Mouse (Mus musculus) lung, embryonic 16.5 days (tissue): ENCODE data around the gene Mff. TPM values are rescaled to one million over a fixed set of nuclear protein-coding genes. Genes with fewer than 3 reads are reported as not detected.

Experiments used
- ATAC-seq: fragments of 200-750 bp; cut with Nextera tagmentation; 2 replicates; pipeline ENCODE4 v1.8.0; 2017; ENCODE audit warnings: low read depth, mild to moderate bottlenecking, moderate library complexity
- H3K27ac ChIP-seq: fragments of 300-500 bp; sonication (generic); 2 replicates; pipeline ENCODE4 v1.5.1; 2014; ENCODE audit warnings: mild to moderate bottlenecking, control low read depth, low read length
- H3K27me3 ChIP-seq: fragments of 300-500 bp; sonication (generic); 2 replicates; pipeline ENCODE4 v1.6.1; 2014; ENCODE audit warnings: low read depth, low read length, mixed read lengths; ENCODE audit not compliant: control insufficient read depth, insufficient read depth
- H3K36me3 ChIP-seq: fragments of 300-500 bp; sonication (generic); 2 replicates; pipeline ENCODE4 v1.6.1; 2014; ENCODE audit warnings: low read length; ENCODE audit not compliant: control insufficient read depth, insufficient read depth
- H3K4me1 ChIP-seq: fragments of 300-500 bp; sonication (generic); replicated peaks from 2 replicates; pipeline ENCODE4 v1.6.1; 2014; ENCODE audit warnings: low read length, mixed read lengths; ENCODE audit not compliant: control insufficient read depth, insufficient read depth
- H3K4me2 ChIP-seq: fragments of 300-500 bp; sonication (generic); 2 replicates; pipeline ENCODE4 v1.6.1; 2014; ENCODE audit warnings: low read depth, low read length, control low read depth
- H3K4me3 ChIP-seq: fragments of 300-500 bp; sonication (generic); 2 replicates; pipeline ENCODE4 v1.5.1; 2014; ENCODE audit warnings: mild to moderate bottlenecking, low read length, control low read depth
- H3K9ac ChIP-seq: fragments of 300-500 bp; sonication (generic); 2 replicates; pipeline ENCODE4 v1.6.1; 2014; ENCODE audit warnings: low read length, control low read depth
- H3K9me3 ChIP-seq: fragments of 300-500 bp; sonication (generic); 2 replicates; pipeline ENCODE4 v1.6.1; 2016; ENCODE audit warnings: low read length; ENCODE audit not compliant: control insufficient read depth
- WGBS: fragments of 180-500 bp; shearing (Covaris S2); extraction: QIAGEN DNeasy Blood & Tissue Kit; methylation state at CpG from one replicate; pipeline ENCODE4 v1.1.7; 2014; 5-methylcytosine and 5-hydroxymethylcytosine counted together
- polyA plus RNA-seq: library from polyadenylated mRNA; unstranded; fragments of >200 nt; fragmentation: Nextera tagmentation; extraction: Ambion mirVana; gene quantifications from 2 replicates; pipeline ENCODE4 v1.2.1, GENCODE M21; 2015

Gene Mff
- 196 and 200 TPM in 2 replicates for polyA plus RNA-seq

GRCm38 (mm10) chr1:82724339-82725025 lies at the start of gene Mff:
Gene Mff (plus strand): TSS chr1:82724890.
- ATAC-seq = peak; percentile 99
- Histone ChIP-seq H3K36me3 (peaks cover 14% of the 10 kb centered on the region; the same call in 1 of the 2 replicates), H3K4me2 (peak within 1 kb of the TSS; percentile 87), H3K27me3 (peaks cover 3% of the 10 kb centered on the region), H3K9ac (peak within 1 kb of the TSS; percentile 96), H3K9me3 (no peaks in the 10 kb centered on the region), H3K27ac (peak within 1 kb of the TSS; percentile 75; the same call in 1 of the 2 replicates), H3K4me1 (peaks cover 8% of the 10 kb centered on the region), H3K4me3 (peak within 1 kb of the TSS; percentile 81)
- WGBS = 10% methylated on average over 38 of the region's 38 CpGs

DNA sequence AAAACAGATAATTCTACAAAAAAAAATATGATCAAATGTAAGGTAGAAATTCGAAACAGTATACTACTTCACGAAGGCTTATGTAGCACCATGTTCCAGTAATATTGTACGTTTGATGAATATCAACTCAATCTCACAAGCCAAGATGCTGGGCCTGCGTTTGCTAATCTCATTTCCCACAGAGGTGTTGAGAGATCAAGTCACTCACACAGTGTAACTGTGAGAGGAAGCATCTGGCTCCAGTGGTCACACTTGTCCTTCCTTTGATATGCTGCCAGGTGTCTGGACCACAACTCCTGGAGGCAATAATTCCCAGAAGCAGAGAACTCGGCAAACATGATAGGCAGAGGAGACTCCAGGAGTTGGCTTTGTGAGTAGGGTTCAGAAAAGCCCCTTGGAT lies 38.4 kb upstream of the Mff start:
- no peak for ATAC-seq
- no peak overlapping the region for H3K9ac ChIP-seq
- H3K4me2 ChIP-seq = no peak overlapping the region
- no peaks in the 10 kb centered on the region for H3K36me3 ChIP-seq
- WGBS = 57% methylated on average over 5 of the region's 5 CpGs
- no peak overlapping the region for H3K4me3 ChIP-seq
- H3K9me3 ChIP-seq = no peaks in the 10 kb centered on the region
- H3K27me3 ChIP-seq = no peaks in the 10 kb centered on the region
- no peaks in the 10 kb centered on the region for H3K4me1 ChIP-seq
- H3K27ac ChIP-seq = no peak overlapping the region

- no peaks in the 10 kb centered on the region for H3K36me3 ChIP-seq
- no peaks in the 10 kb centered on the region for H3K27me3 ChIP-seq
- no peak overlapping the region for H3K4me3 ChIP-seq
- 79% methylated on average over 2 of the region's 2 CpGs for WGBS
- no peaks in the 10 kb centered on the region for H3K4me1 ChIP-seq
- no peak for ATAC-seq
- H3K9me3 ChIP-seq = no peaks in the 10 kb centered on the region
- no peak overlapping the region for H3K9ac ChIP-seq
- H3K4me2 ChIP-seq = no peak overlapping the region
- H3K27ac ChIP-seq = no peak overlapping the region
Observed at GRCm38 (mm10) chr1:82686866-82687265, 37.8 kb upstream of the Mff start.

- Histone ChIP-seq H3K4me3 (no peak overlapping the region), H3K27ac (no peak overlapping the region), H3K4me2 (no peak overlapping the region), H3K27me3 (no peaks in the 10 kb centered on the region), H3K9me3 (no peaks in the 10 kb centered on the region), H3K9ac (no peak overlapping the region), H3K36me3 (no peaks in the 10 kb centered on the region), H3K4me1 (no peaks in the 10 kb centered on the region)
- no peak for ATAC-seq
- WGBS = 85% methylated on average over 6 of the region's 6 CpGs
Observed at GRCm38 (mm10) chr1:82687931-82688330, 36.8 kb upstream of the Mff start.

GRCm38 (mm10) chr1:82695915-82696314 lies 28.8 kb upstream of the Mff start:
- H3K4me2 ChIP-seq = no peak overlapping the region
- H3K9ac ChIP-seq = no peak overlapping the region
- no peaks in the 10 kb centered on the region for H3K27me3 ChIP-seq
- no peak overlapping the region for H3K27ac ChIP-seq
- H3K4me3 ChIP-seq = no peak overlapping the region
- no peaks in the 10 kb centered on the region for H3K36me3 ChIP-seq
- 40% methylated on average over 3 of the region's 3 CpGs for WGBS
- no peaks in the 10 kb centered on the region for H3K9me3 ChIP-seq
- no peaks in the 10 kb centered on the region for H3K4me1 ChIP-seq
- no peak for ATAC-seq

- Histone ChIP-seq H3K27me3 (peaks cover 3% of the 10 kb centered on the region), H3K4me1 (no peaks in the 10 kb centered on the region; the same call in 1 of the 2 replicates), H3K4me3 (no peak overlapping the region), H3K9ac (no peak overlapping the region), H3K36me3 (no peaks in the 10 kb centered on the region), H3K4me2 (peak overlapping the region; percentile 23; the same call in 1 of the 2 replicates), H3K27ac (peak overlapping the region; percentile 41), H3K9me3 (no peaks in the 10 kb centered on the region)
- ATAC-seq = peak; percentile 59
- WGBS = 36% methylated on average over 9 of the region's 9 CpGs
Observed at GRCm38 (mm10) chr1:82717816-82718512, 6.7 kb upstream of the Mff start.

- Histone ChIP-seq H3K4me3 (peak overlapping the region; percentile 81), H3K27ac (peak overlapping the region; percentile 75; the same call in 1 of the 2 replicates), H3K9ac (peak overlapping the region; percentile 96), H3K4me2 (peak overlapping the region; percentile 87), H3K36me3 (peaks cover 19% of the 10 kb centered on the region), H3K27me3 (peaks cover 3% of the 10 kb centered on the region), H3K4me1 (peaks cover 8% of the 10 kb centered on the region), H3K9me3 (no peaks in the 10 kb centered on the region)
- peak; percentile 98 for ATAC-seq
- WGBS = 2% methylated on average over 36 of the region's 37 CpGs
Observed at GRCm38 (mm10) chr1:82725026-82725874, 560 bp downstream of the Mff start.

DNA sequence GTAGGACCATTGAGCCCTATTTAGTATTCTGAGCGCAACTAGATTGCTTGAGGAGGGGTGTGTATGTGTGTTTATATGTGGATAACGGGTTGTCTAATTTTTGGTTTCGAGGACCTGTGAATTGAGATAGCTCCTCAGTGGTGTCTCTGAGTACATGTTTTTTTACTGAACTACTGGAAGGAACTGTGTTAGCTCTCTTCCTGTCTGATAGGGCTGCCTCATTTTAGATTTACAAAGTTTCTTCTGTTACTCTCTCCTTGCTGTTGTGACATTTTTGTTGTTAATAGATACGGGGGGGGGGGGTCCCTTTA lies 1.1 kb downstream of the Mff start:
- Histone ChIP-seq H3K27me3 (peaks cover 3% of the 10 kb centered on the region), H3K36me3 (peaks cover 19% of the 10 kb centered on the region), H3K27ac (no peak overlapping the region), H3K9me3 (no peaks in the 10 kb centered on the region), H3K4me2 (peak overlapping the region; percentile 87), H3K4me1 (peaks cover 8% of the 10 kb centered on the region), H3K4me3 (peak overlapping the region; percentile 81), H3K9ac (peak overlapping the region; percentile 96)
- 39% methylated on average over 4 of the region's 4 CpGs for WGBS
- ATAC-seq = no peak

GRCm38 (mm10) chr1:82726482-82726881 lies 1.8 kb downstream of the Mff start:
- WGBS = 91% methylated on average over 5 of the region's 5 CpGs
- H3K4me3 ChIP-seq = no peak overlapping the region
- peaks cover 3% of the 10 kb centered on the region for H3K27me3 ChIP-seq
- no peaks in the 10 kb centered on the region for H3K9me3 ChIP-seq
- H3K9ac ChIP-seq = no peak overlapping the region
- ATAC-seq = no peak
- H3K4me2 ChIP-seq = no peak overlapping the region
- peaks cover 24% of the 10 kb centered on the region for H3K36me3 ChIP-seq
- H3K27ac ChIP-seq = no peak overlapping the region
- peaks cover 8% of the 10 kb centered on the region for H3K4me1 ChIP-seq
